Mouse (Mus musculus): Measurements from ENCODE around the gene Thy1.

The Thy1 gene

GRCm38 (mm10) chr9:44084659-44085229, 41.6 kb downstream of the Thy1 start:
- peak; percentile 92 for DNase-seq

- no peak for DNase-seq
Measured at GRCm38 (mm10) chr9:44085276-44085675, 42.1 kb downstream of the Thy1 start.

GRCm38 (mm10) chr9:44085741-44086665, 42.8 kb downstream of the Thy1 start:
- DNase-seq: no peak

- DNase-seq: no peak
Measured at GRCm38 (mm10) chr9:44086960-44087359, 43.8 kb downstream of the Thy1 start.

DNA sequence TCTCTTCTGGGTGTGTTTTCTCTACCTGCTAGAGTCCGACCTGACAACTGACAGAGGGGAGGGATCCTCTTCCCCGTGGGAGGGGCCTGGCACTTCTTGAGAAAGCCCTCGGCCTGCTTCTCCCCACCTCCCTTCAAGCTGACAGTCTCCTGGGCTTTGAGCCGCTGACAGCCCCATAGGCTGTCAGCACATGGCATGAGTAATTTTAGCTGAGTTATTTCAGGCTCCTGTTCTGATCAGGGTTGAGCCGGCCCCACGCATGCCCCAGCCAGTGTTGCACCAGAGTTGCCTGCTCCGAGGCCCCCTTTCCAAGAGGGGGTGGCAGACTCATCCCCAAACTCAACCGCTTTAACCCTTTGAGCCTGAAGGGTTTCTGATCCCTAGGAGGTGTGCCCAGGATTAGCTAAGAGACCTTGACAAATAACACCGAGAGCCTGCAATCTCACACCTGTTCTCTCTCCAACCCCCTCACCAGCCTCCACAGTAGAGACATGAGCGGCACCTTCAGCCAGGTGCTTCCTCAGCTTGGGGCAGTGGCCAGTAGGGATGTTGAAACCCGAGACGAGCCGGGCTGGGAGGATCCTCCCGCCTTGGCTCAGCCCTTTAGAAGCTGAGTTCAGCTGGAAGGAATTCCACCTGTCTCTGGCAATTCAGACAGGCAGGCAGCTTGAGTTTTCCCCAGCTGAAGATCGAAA, 44.7 kb downstream of the Thy1 start:
- no peak for DNase-seq

DNA sequence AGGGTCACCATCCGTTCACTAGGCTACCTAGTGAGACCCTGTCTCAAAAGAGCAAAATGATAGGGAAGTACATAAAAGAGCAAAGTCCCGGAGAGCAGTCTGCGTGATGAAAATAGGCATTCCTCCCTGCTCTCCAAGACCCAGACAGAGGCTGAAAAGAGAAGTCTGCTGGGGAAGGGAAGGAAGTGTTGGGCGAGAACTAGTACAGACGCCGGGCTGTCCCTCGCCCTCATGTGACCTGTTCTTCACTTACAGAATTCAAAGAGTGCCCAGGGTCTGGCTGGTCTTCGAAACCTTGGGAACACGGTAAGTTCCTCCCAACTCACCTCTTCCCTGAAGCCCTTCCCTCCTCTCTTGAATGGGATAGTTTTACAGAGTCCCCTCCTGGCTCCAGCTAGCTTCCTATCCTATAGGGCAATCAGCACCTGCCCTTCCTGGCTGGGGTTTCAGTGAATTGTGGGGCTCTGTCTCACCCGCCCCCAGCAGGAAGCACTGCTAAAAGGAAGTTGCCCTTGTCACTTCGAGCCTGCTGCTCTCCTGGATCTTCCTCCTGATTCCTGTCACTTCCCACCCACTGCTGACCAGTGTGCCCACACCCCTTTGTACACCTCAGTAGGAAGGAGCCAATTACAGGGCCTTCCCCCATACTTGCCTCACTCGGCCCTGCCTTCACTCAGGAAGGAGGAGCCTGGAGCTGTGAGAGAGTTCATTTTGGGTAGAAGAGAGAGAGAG, 45.9 kb downstream of the Thy1 start:
- DNase-seq: no peak

GRCm38 (mm10) chr9:44093612-44094503, 50.7 kb downstream of the Thy1 start:
- peak; percentile 82 for DNase-seq

- no peak for DNase-seq
Measured at GRCm38 (mm10) chr9:44094737-44095136, 51.6 kb downstream of the Thy1 start.

DNA sequence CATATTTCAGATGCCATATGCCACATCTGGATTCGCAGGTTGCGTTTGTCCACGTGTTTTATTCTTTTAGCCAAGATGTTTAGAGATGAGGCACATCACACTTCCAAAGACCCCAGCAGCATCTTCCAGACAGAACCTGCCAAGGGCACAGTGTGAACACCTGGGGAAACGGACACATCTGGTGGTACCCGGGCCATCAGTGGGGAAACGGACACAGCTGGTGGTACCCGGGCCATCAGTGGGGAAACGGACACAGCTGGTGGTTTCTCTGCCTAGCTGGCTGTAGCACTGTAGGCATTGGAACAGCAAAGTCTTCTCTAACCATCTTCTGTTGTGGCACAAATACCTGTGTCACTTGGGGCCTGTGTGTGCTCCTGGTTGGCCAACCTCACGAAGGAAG, 52.6 kb downstream of the Thy1 start:
- no peak for DNase-seq

GRCm38 (mm10) chr9:44096536-44096935, 53.4 kb downstream of the Thy1 start:
- DNase-seq: peak; percentile 66
